Mouse (Mus musculus): ENCODE results near the gene Dpm2.

DNA sequence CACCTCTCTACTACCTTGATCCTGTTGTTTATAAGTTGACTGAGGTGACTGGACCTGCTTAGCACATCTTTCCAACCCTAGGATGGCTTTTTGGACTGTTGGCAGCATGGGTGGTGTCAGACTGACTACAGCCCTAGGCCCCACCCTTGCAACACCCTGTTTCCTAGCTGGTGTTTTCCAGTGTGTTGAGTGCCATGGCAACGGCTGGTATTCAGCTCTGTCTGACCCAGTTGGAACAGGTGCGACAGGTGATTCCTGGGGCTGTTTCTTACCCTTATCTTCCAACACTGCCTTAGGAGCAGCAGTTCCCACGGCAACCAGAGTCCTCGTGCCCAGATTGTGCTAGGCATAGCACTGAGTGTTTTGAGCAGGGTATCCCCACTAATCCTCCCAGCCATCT, 32.2 kb upstream of the Dpm2 start:
- TF ChIP-seq POLR2A (IDR thresholded peaks at IDR 0.05; ENCODE audit: borderline replicate concordance, control insufficient read depth, low read depth, low read length) (no peak), CTCF (IDR thresholded peaks at IDR 0.05; ENCODE audit: control insufficient read depth, insufficient read depth, low read length) (no peak)

Data from bone marrow, adult 2 months (tissue).